Mouse (Mus musculus) forebrain, embryonic 12.5 days (tissue): ENCODE results near the gene Rnd2. TPM values are rescaled to one million over a fixed set of nuclear protein-coding genes. Genes with fewer than 3 reads are reported as not detected.

Source experiments
- ATAC-seq: fragments of 200-750 bp; cut with Nextera tagmentation; 2 replicates; pipeline ENCODE4 v1.8.0; 2017; ENCODE audit warnings: moderate TSS enrichment; ENCODE audit not compliant: low FRiP score
- H3K27ac ChIP-seq: fragments of 300-500 bp; sonication (generic); 2 replicates; pipeline ENCODE4 v1.5.1; 2016; ENCODE audit warnings: mild to moderate bottlenecking
- H3K27me3 ChIP-seq: fragments of 300-500 bp; sonication (generic); 2 replicates; pipeline ENCODE4 v1.6.1; 2016; ENCODE audit warnings: mild to moderate bottlenecking
- H3K36me3 ChIP-seq: fragments of 300-500 bp; sonication (generic); replicated peaks from 2 replicates; pipeline ENCODE4 v1.6.1; 2016; ENCODE audit warnings: mild to moderate bottlenecking
- H3K4me1 ChIP-seq: fragments of 300-500 bp; sonication (generic); 2 replicates; pipeline ENCODE4 v1.6.1; 2016
- H3K4me2 ChIP-seq: fragments of 300-500 bp; sonication (generic); 2 replicates; pipeline ENCODE4 v1.6.1; 2016; ENCODE audit warnings: mild to moderate bottlenecking, moderate library complexity
- H3K4me3 ChIP-seq: fragments of 300-500 bp; sonication (generic); replicated peaks from 2 replicates; pipeline ENCODE4 v1.5.1; 2016; ENCODE audit warnings: mild to moderate bottlenecking
- H3K9ac ChIP-seq: fragments of 300-500 bp; sonication (generic); 2 replicates; pipeline ENCODE4 v1.6.1; 2016; ENCODE audit warnings: mild to moderate bottlenecking
- H3K9me3 ChIP-seq: fragments of 300-500 bp; sonication (generic); 2 replicates; pipeline ENCODE4 v1.6.1; 2016
- WGBS: fragments of 180-500 bp; shearing (Covaris S2); methylation state at CpG from one replicate; pipeline ENCODE4 v1.1.7; 2016; 5-methylcytosine and 5-hydroxymethylcytosine counted together
- microRNA-seq: library from miRNA; unstranded; fragments of <30 nt; microRNA quantifications from one replicate; pipeline ENCODE4, GENCODE M21; 2017
- polyA plus RNA-seq: library from polyadenylated mRNA; unstranded; fragments of >200 nt; fragmentation: Nextera tagmentation; extraction: Ambion mirVana; gene quantifications from 2 replicates; pipeline ENCODE4 v1.2.1, GENCODE M21; 2016

Rnd2 gene
- polyA plus RNA-seq, 1 experiment from 2014 or later = 105 TPM

GRCm38 (mm10) chr11:101507090-101507489 lies 42.3 kb downstream of the Rnd2 start:
- no peaks in the 10 kb centered on the region for H3K27me3 ChIP-seq
- no peaks in the 10 kb centered on the region for H3K4me1 ChIP-seq
- no peak overlapping the region for H3K27ac ChIP-seq
- H3K4me3 ChIP-seq = no peak overlapping the region
- peaks cover 62% of the 10 kb centered on the region for H3K36me3 ChIP-seq
- H3K4me2 ChIP-seq = no peak overlapping the region
- 96% methylated on average over 7 of the region's 7 CpGs for WGBS
- ATAC-seq = no peak
- H3K9me3 ChIP-seq = no peaks in the 10 kb centered on the region
- no peak overlapping the region for H3K9ac ChIP-seq

GRCm38 (mm10) chr11:101518937-101519336 lies 54.1 kb downstream of the Rnd2 start:
- 86% methylated on average over 5 of the region's 5 CpGs for WGBS
- no peak overlapping the region for H3K4me2 ChIP-seq
- H3K27me3 ChIP-seq = no peaks in the 10 kb centered on the region
- H3K4me1 ChIP-seq = no peaks in the 10 kb centered on the region
- no peak overlapping the region for H3K4me3 ChIP-seq
- no peak for ATAC-seq
- H3K27ac ChIP-seq = no peak overlapping the region
- no peaks in the 10 kb centered on the region for H3K9me3 ChIP-seq
- no peak overlapping the region for H3K9ac ChIP-seq
- H3K36me3 ChIP-seq = peaks cover 47% of the 10 kb centered on the region

GRCm38 (mm10) chr11:101519364-101519763 lies 54.6 kb downstream of the Rnd2 start:
- H3K9me3 ChIP-seq = no peaks in the 10 kb centered on the region
- ATAC-seq = no peak
- no peaks in the 10 kb centered on the region for H3K27me3 ChIP-seq
- H3K4me1 ChIP-seq = no peaks in the 10 kb centered on the region
- H3K36me3 ChIP-seq = peaks cover 47% of the 10 kb centered on the region
- H3K4me2 ChIP-seq = no peak overlapping the region
- H3K9ac ChIP-seq = no peak overlapping the region
- 93% methylated on average over 6 of the region's 6 CpGs for whole genome bisulfite sequencing
- no peak overlapping the region for H3K4me3 ChIP-seq
- H3K27ac ChIP-seq = no peak overlapping the region

Small RNA genes within 50 kb of the gene (microRNA-seq; reads per million reads assigned to microRNA genes)
- not detected for gene Mir6929

Other genes with a start within 250 kb of the Rnd2 start
- 11.1 and 12.5 TPM in 2 replicates for gene Ezh1, start 238.5 kb upstream of the Rnd2 start, polyA plus RNA-seq
- 43.7 and 49.6 TPM in 2 replicates for gene Ramp2, start 219.0 kb upstream of the Rnd2 start, polyA plus RNA-seq
- gene Vps25, start 211.3 kb upstream of the Rnd2 start, polyA plus RNA-seq = 90.4 and 93.1 TPM in 2 replicates
- gene Wnk4, start 204.4 kb upstream of the Rnd2 start, polyA plus RNA-seq = 5.7 and 7.5 TPM in 2 replicates
- 1.6 TPM in 2 replicates for gene Cntd1, start 186.0 kb upstream of the Rnd2 start, polyA plus RNA-seq
- 178 and 183 TPM in 2 replicates for gene Coa3, start 185.9 kb upstream of the Rnd2 start, polyA plus RNA-seq
- 164 and 169 TPM in 2 replicates for gene Becn1, start 162.7 kb upstream of the Rnd2 start, polyA plus RNA-seq
- 182 and 189 TPM in 2 replicates for gene Psme3, start 148.8 kb upstream of the Rnd2 start, polyA plus RNA-seq
- 2.9 and 3.1 TPM in 2 replicates for gene Aoc2, start 139.9 kb upstream of the Rnd2 start, polyA plus RNA-seq
- not detected in 2 replicates for gene Aoc3, start 134.4 kb upstream of the Rnd2 start, polyA plus RNA-seq
- gene G6pc, start 97.4 kb upstream of the Rnd2 start, polyA plus RNA-seq = not detected in 2 replicates
- gene Aarsd1, start 47.4 kb upstream of the Rnd2 start, polyA plus RNA-seq = 94.3 and 98.7 TPM in 2 replicates
- gene Gm27029, start 40.2 kb upstream of the Rnd2 start, polyA plus RNA-seq = 5.8 and 6.5 TPM in 2 replicates
- gene Rundc1, start 39.9 kb upstream of the Rnd2 start, polyA plus RNA-seq = 27.3 and 27.8 TPM in 2 replicates
- 2.1 and 2.5 TPM in 2 replicates for gene Ptges3l, start 39.7 kb upstream of the Rnd2 start, polyA plus RNA-seq
- gene Rpl27, start 22.7 kb upstream of the Rnd2 start, polyA plus RNA-seq = 354 and 378 TPM in 2 replicates
- gene Ifi35, start 16.6 kb upstream of the Rnd2 start, polyA plus RNA-seq = 2.2 TPM in 2 replicates
- gene Vat1, start 1.2 kb downstream of the Rnd2 start, polyA plus RNA-seq = 62.9 and 65.4 TPM in 2 replicates
- 24.3 TPM in 2 replicates for gene Brca1, start 87.0 kb downstream of the Rnd2 start, polyA plus RNA-seq
- 118 and 134 TPM in 2 replicates for gene Nbr1, start 87.2 kb downstream of the Rnd2 start, polyA plus RNA-seq
- gene Tmem106a, start 117.2 kb downstream of the Rnd2 start, polyA plus RNA-seq = 1.8 and 3.0 TPM in 2 replicates
- not detected in 2 replicates for gene Gm11634, start 134.3 kb downstream of the Rnd2 start, polyA plus RNA-seq
- gene Rdm1, start 162.2 kb downstream of the Rnd2 start, polyA plus RNA-seq = 50.9 and 58.5 TPM in 2 replicates
- 16.2 and 24.1 TPM in 2 replicates for gene Arl4d, start 200.5 kb downstream of the Rnd2 start, polyA plus RNA-seq